Mouse (Mus musculus) kidney, adult 18-20 months (tissue): ENCODE measurements around the gene Ube2c.
A peak's percentile ranks its signal among the peaks of the same experiment; 100 is the strongest.

Source experiments
- DNase-seq: peaks from one replicate; pipeline ENCODE4 v3.0.0; 2021

The Ube2c gene

GRCm38 (mm10) chr2:164769258-164770037, at the start of gene Ube2c:
TSS of gene Ube2c (plus strand) at chr2:164769898.
- peak; percentile 98 for DNase-seq

GRCm38 (mm10) chr2:164723276-164723675, 46.4 kb upstream of the Ube2c start:
- no peak for DNase-seq

- peak; percentile 74 for DNase-seq
These were observed 43.6 kb upstream of the Ube2c start for GRCm38 (mm10) chr2:164725895-164726619.

GRCm38 (mm10) chr2:164731719-164732118, 38.0 kb upstream of the Ube2c start:
- no peak for DNase-seq

- DNase-seq, result no peak
These were observed 36.4 kb upstream of the Ube2c start for GRCm38 (mm10) chr2:164733259-164733658.

GRCm38 (mm10) chr2:164734839-164735238, 34.9 kb upstream of the Ube2c start:
- DNase-seq, result no peak

GRCm38 (mm10) chr2:164735446-164735845, 34.3 kb upstream of the Ube2c start:
- no peak for DNase-seq

GRCm38 (mm10) chr2:164737377-164738090, 32.2 kb upstream of the Ube2c start:
- peak; percentile 14 for DNase-seq

GRCm38 (mm10) chr2:164739876-164740275, 29.8 kb upstream of the Ube2c start:
- no peak for DNase-seq

GRCm38 (mm10) chr2:164744987-164745386, 24.7 kb upstream of the Ube2c start:
- no peak for DNase-seq

- DNase-seq, result peak; percentile 95
These were observed 23.7 kb upstream of the Ube2c start, which contains the start of the genes Wfdc3 and Dnttip1 for GRCm38 (mm10) chr2:164745843-164746479. TSS of gene Wfdc3 (minus strand) at chr2:164745931. TSS of gene Dnttip1 (plus strand) at chr2:164745983.

GRCm38 (mm10) chr2:164746693-164747092, 23.0 kb upstream of the Ube2c start:
- DNase-seq, result no peak

GRCm38 (mm10) chr2:164748191-164748590, 21.5 kb upstream of the Ube2c start:
- DNase-seq, result no peak

GRCm38 (mm10) chr2:164748991-164749390, 20.7 kb upstream of the Ube2c start:
- no peak for DNase-seq

GRCm38 (mm10) chr2:164752454-164752853, 17.2 kb upstream of the Ube2c start:
- no peak for DNase-seq

- DNase-seq, result no peak
These were observed 15.6 kb upstream of the Ube2c start for GRCm38 (mm10) chr2:164754105-164754504.

- DNase-seq, result no peak
These were observed 14.9 kb upstream of the Ube2c start for GRCm38 (mm10) chr2:164754800-164755199.

- no peak for DNase-seq
These were observed 11.9 kb upstream of the Ube2c start for GRCm38 (mm10) chr2:164757841-164758240.

GRCm38 (mm10) chr2:164758692-164759091, 11.0 kb upstream of the Ube2c start:
- no peak for DNase-seq

- DNase-seq, result no peak
These were observed 9.5 kb upstream of the Ube2c start for GRCm38 (mm10) chr2:164760059-164760833.

GRCm38 (mm10) chr2:164761502-164761901, 8.2 kb upstream of the Ube2c start:
- DNase-seq, result no peak

- DNase-seq, result no peak
These were observed 7.7 kb upstream of the Ube2c start for GRCm38 (mm10) chr2:164761971-164762370.
